Mouse (Mus musculus) layer of hippocampus, adult 2 months (tissue): ENCODE results near the gene BC048562. TPM values are rescaled to one million over a fixed set of nuclear protein-coding genes. Genes with fewer than 3 reads are reported as not detected.

Source experiments
- DNase-seq, 2 experiments: peaks; one replicate each; pipeline ENCODE4 v3.0.0; 2022; ENCODE audit warnings: low spot score in 2 of 2
- H3K27ac ChIP-seq: fragments of 200-600 bp; 2 replicates; pipeline ENCODE4 v1.8.1; 2022
- H3K4me3 ChIP-seq: fragments of 200-600 bp; 2 replicates; pipeline ENCODE4 v1.8.1; 2022; ENCODE audit warnings: mild to moderate bottlenecking
- CTCF ChIP-seq: fragments of 200-600 bp; conservative IDR thresholded peaks from 2 replicates; pipeline ENCODE4 v1.8.1; 2022; ENCODE audit warnings: antibody characterized with exemption, mild to moderate bottlenecking, moderate library complexity
- long read RNA-seq, 2 experiments: library from polyadenylated mRNA; stranded (forward); transcript quantifications; one replicate each; pipeline ENCODE4 v2.0.0; 2021; ENCODE audit warnings: borderline mapping rate in 2 of 2
- total RNA-seq, 2 experiments: library from RNA; stranded (reverse); gene quantifications; 2 replicates each; pipeline ENCODE4 v1.2.3; 2021

BC048562 gene
- total RNA-seq = not detected
- long read RNA-seq, experiment 1 = 0 reads
- long read RNA-seq, experiment 2 = 0 reads

DNA sequence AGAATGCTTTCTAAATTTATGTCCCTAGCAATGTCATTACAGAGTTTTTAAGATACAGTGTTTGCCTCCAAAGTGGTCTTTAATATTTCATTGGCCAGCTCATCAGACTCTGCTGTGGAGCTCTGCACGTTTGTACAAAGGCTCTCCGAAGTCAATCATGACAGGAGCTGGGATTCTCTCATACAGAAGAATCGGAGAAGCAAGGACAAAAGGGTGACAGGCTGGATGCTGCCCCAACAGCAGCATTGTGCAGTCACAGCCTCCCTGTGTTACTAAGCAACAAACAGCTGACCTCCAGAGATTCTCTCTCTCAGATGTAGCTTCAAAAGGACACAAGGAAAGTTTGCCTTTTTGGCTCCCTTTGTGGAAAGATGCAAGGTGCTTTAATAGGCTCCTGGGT lies at the start of gene BC048562:
Gene BC048562 (plus strand): TSS at position 301 of the 400 bp plus-strand sequence.
- H3K27ac ChIP-seq = no peak within 1 kb of the TSS

GRCm38 (mm10) chr9:108386816-108387215 lies 49.5 kb upstream of the BC048562 start:
- H3K27ac ChIP-seq = no peak overlapping the region
- no peak for TF ChIP-seq CTCF
- H3K4me3 ChIP-seq = no peak overlapping the region
- no peak for DNase-seq

More for the DNA sequence above, at the start of gene BC048562:
- DNase-seq = no peak
- no peak within 1 kb of the TSS for H3K4me3 ChIP-seq
- TF ChIP-seq CTCF = no peak

- no peak for DNase-seq
- TF ChIP-seq CTCF = no peak
- Histone ChIP-seq H3K27ac (peak overlapping the region; percentile 15), H3K4me3 (no peak overlapping the region)
Observed at GRCm38 (mm10) chr9:108388601-108389000, 47.7 kb upstream of the BC048562 start.

GRCm38 (mm10) chr9:108389220-108389619 lies 47.1 kb upstream of the BC048562 start:
- TF ChIP-seq CTCF = peak; percentile 55
- peak; percentile 14 to 19 for DNase-seq
- Histone ChIP-seq H3K27ac (peak overlapping the region; percentile 52), H3K4me3 (no peak overlapping the region)

GRCm38 (mm10) chr9:108392676-108393075 lies 43.6 kb upstream of the BC048562 start, which contains the start of gene 1700102P08Rik:
1700102P08Rik (plus strand) TSS chr9:108392805.
- no peak for DNase-seq
- TF ChIP-seq CTCF = no peak
- no peak within 1 kb of the TSS for H3K27ac ChIP-seq
- H3K4me3 ChIP-seq = no peak within 1 kb of the TSS

GRCm38 (mm10) chr9:108394191-108394590 lies 42.1 kb upstream of the BC048562 start:
- TF ChIP-seq CTCF = no peak
- no peak for DNase-seq

GRCm38 (mm10) chr9:108395427-108395826 lies 40.9 kb upstream of the BC048562 start:
- H3K4me3 ChIP-seq = no peak overlapping the region
- no peak for DNase-seq
- no peak for TF ChIP-seq CTCF

More at GRCm38 (mm10) chr9:108394191-108394590, 42.1 kb upstream of the BC048562 start:
- H3K4me3 ChIP-seq = no peak overlapping the region
- H3K27ac ChIP-seq = no peak overlapping the region

GRCm38 (mm10) chr9:108398324-108398723 lies 38.0 kb upstream of the BC048562 start:
- Histone ChIP-seq H3K4me3 (no peak overlapping the region), H3K27ac (no peak overlapping the region)
- TF ChIP-seq CTCF = no peak
- no peak for DNase-seq

More at GRCm38 (mm10) chr9:108395427-108395826, 40.9 kb upstream of the BC048562 start:
- no peak overlapping the region for H3K27ac ChIP-seq

- TF ChIP-seq CTCF = no peak
- peak overlapping the region; percentile 87 for H3K27ac ChIP-seq
- H3K4me3 ChIP-seq = no peak overlapping the region
- peak; percentile 63 to 64 for DNase-seq
Observed at GRCm38 (mm10) chr9:108401186-108401960, 34.9 kb upstream of the BC048562 start.

GRCm38 (mm10) chr9:108403081-108403480 lies 33.2 kb upstream of the BC048562 start:
- TF ChIP-seq CTCF = no peak
- H3K4me3 ChIP-seq = no peak overlapping the region
- H3K27ac ChIP-seq = no peak overlapping the region
- DNase-seq = peak; percentile 26 to 40

DNA sequence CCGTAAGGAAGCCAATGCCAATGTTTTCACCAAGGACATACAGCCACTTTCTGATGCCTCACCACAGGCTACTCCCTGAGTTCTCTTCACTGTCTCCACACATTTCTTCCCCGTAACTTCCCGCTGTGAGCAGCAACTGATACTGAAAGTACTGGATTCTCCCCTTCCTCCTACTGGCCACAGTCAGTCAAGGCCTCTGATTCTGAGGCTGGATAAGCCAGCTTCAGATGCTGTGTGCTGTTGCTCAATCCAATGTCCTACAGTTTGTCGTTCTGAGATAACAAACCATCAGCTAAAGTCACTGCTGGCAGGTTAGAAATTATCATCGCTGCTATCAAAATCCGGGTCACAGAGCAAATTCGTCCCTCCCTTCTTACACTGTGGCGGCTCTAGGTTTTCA lies 31.8 kb upstream of the BC048562 start:
- Histone ChIP-seq H3K4me3 (no peak overlapping the region), H3K27ac (no peak overlapping the region)
- TF ChIP-seq CTCF = 0 out of 2 replicates have a peak, but pooled peaks have one; percentile 4

GRCm38 (mm10) chr9:108409535-108409934 lies 26.7 kb upstream of the BC048562 start:
- Histone ChIP-seq H3K27ac (no peak overlapping the region), H3K4me3 (no peak overlapping the region)
- DNase-seq = no peak
- no peak for TF ChIP-seq CTCF

More for the DNA sequence above, 31.8 kb upstream of the BC048562 start:
- DNase-seq = no peak

GRCm38 (mm10) chr9:108411381-108411942 lies 24.8 kb upstream of the BC048562 start:
- peak; percentile 30 to 58 for DNase-seq
- no peak overlapping the region; the same call in 1 of the 2 replicates for H3K27ac ChIP-seq
- TF ChIP-seq CTCF = no peak
- no peak overlapping the region for H3K4me3 ChIP-seq

- Histone ChIP-seq H3K4me3 (no peak overlapping the region), H3K27ac (no peak overlapping the region)
- TF ChIP-seq CTCF = peak; percentile 76
- peak in 1 of 2 experiments; percentile 25 for DNase-seq
Observed at GRCm38 (mm10) chr9:108412221-108412620, 24.1 kb upstream of the BC048562 start.
